Mouse (Mus musculus): ENCODE data around the gene Vmn1r10.

DNA sequence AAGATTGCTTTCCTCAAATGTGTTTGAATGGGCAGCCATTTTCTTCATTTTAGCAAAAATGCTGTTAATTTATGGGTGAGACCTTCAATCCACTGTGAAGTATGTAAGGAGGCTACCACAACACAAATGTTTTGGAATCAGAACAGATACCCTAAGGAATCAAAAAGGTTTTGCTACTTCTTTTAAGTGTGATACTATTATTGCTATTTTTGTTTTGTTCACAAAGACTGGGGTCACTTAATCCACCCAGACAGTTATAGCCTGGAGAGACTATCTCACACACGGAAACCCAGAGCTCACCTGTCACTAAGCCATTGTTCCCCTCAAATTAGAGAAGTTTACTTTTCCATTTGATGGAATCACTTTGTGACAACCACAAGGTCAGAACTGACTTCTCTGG, 23.9 kb downstream of the Vmn1r10 start, which contains the start of gene Vmn1r11:
- TF ChIP-seq GATA1 (IDR thresholded peaks at IDR 0.05; ENCODE audit: low read length) (no peak), TAL1 (IDR thresholded peaks at IDR 0.05; ENCODE audit: low read length) (no peak)

Measured in erythroblast, embryonic 14.5 days (primary cell).